Mouse (Mus musculus): ENCODE measurements around the gene Cdk4. TPM values are rescaled to one million over a fixed set of nuclear protein-coding genes. Genes with fewer than 3 reads are reported as not detected.
"Not testable (repeated sequence)": the region's sequence is repeated elsewhere in the genome, so short reads cannot be mapped to it uniquely, and the experiment has no call there.

Gene Cdk4
- total RNA-seq, 2 experiments from 2014 or later = 76.7 to 85.5 TPM

DNA sequence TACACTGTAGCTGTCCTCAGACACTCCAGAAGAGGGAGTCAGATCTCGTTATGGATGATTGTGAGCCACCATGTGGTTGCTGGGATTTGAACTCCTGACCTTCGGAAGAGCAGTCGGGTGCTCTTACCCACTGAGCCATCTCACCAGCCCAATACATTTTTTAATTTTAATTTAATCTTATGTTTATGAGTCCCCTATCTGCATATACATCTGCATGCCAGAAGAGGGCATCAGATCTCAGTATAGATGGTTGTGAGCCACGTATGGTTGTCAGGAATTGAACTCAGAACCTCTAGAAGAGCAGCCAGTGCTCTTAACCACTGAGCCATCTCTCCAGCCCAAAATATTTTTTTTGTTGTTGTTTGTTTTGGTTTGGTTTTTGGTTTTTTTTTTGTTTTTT, 8.9 kb downstream of the Cdk4 start:
- DNase-seq; intact Hi-C loops (cut with DNase I): not testable (repeated sequence)

DNA sequence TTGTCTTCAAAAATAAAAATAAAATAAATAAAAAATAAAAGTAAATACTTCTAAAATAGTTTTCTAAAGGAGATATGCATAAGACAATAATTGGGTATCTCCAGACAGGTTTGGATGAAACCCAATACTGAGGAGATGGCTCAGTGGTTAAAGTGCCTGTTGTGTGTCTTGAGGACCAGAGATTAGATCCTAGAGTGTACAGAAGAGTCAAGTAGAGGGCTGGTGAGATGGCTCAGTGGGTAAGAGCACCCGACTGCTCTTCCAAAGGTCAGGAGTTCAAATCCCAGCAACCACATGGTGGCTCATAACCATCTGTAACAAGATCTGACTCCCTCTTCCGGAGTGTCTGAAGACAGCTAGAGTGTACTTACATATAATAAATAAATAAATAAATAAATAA, 9.6 kb downstream of the Cdk4 start:
- DNase-seq; intact Hi-C loops (cut with DNase I): not testable (repeated sequence)

DNA sequence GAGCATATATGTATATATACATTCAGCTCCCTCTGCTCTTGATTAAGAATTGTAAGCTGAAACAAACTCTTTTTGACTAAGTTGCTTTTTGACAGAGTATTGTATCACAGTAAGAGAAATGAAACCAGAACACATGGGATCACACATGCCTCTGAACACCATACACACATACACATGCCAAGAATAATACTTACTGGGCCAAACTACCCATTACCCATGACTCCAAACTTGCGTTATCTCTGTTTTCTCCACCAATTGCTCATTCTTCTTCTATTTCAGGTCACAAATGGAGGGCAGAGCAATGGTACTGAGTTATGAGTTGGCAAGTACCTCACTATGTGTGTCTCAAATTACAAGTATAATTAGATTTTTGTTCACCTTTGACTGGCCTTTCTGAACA, 10.6 kb downstream of the Cdk4 start:
- intact Hi-C loops (cut with DNase I) = no loop called here

DNA sequence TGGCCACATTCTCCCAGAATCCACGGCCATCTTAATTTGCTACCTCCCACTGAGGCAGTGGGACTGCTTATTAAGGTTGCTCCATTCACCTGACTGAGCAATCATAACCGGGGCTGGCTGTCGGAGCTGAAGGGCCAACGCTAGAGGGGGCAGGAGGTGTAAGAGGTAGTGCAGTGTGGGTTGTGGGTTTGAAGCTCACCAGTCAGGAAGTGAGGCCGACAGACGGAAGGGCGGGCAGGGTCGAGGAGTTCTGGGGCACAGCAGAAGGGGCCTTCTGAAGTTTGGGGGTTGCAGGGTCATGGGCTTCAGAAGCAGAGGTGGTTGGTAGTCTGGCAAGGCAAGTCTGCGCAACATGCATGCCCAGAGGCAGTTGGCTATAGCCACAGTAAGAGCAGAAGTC, 11.7 kb downstream of the Cdk4 start, which contains the start of gene Agap2:
Agap2 (plus strand) TSS at position 205 of the 400 bp plus-strand sequence.
- DNase-seq = no peak
- intact Hi-C loops (cut with DNase I) = no loop called here

More for the DNA sequence above, 10.6 kb downstream of the Cdk4 start:
- no peak for DNase-seq

DNA sequence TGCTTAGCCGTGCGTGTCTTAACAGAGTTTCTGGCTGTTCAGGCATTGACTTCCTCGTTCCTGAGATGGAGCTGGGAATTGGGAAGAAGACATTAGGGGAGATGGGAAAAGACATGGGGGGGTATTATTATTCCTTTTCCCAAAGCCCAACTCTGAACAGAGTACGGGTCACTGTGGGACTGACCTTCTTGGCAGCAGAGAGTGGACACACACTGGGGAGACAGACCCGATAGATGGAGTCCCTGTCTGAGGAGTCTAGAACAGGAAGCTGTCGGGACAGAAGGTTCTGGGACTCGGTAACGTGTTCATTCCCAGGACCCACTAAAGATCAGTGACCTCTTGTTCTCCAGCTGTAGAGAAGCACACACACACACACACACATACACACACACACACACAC, 12.3 kb downstream of the Cdk4 start:
- DNase-seq = no peak
- intact Hi-C loops (cut with DNase I) = no loop called here

DNA sequence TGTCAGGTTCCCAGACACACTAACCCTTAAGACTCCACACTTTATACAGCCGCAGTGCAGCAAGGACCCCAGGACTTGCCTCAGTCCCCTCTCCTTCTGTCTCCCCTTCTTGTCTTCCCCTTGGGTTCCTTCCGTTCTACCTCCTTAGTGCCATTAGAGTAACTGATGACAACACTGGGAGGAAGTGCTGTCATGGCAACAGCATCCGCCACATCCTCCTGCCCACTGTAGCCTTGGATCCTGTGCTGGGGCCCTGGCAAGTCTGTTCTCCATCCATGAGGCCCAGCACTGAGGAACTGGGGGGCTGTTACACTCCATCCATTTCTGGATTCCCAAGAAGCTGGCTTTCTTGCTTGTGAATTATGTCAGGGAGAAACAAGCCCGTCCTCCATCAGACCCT, 12.7 kb downstream of the Cdk4 start:
- intact Hi-C loops (cut with DNase I) = no loop called here
- DNase-seq = no peak

DNA sequence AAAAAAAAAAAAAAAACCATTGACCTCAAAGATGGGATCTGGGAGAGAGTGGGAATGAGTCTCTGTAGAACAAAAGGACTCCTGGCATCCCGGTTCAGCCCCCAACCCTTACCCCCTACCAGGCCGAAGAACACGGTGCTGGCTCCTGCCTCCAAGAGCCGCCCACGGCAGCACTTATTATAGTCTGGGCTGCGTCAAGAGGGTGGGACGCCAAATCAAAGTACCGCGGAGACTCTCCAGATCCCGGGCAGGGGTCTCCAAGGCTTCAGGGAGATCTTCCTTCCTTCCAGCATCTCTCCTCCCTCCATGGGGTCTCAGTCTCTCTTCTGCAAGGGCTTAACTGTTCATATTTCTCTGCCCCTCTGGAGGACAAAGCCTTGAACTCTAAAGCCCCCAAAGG, 14.2 kb downstream of the Cdk4 start:
- DNase-seq = no peak
- intact Hi-C loops (cut with DNase I) = no loop called here

DNA sequence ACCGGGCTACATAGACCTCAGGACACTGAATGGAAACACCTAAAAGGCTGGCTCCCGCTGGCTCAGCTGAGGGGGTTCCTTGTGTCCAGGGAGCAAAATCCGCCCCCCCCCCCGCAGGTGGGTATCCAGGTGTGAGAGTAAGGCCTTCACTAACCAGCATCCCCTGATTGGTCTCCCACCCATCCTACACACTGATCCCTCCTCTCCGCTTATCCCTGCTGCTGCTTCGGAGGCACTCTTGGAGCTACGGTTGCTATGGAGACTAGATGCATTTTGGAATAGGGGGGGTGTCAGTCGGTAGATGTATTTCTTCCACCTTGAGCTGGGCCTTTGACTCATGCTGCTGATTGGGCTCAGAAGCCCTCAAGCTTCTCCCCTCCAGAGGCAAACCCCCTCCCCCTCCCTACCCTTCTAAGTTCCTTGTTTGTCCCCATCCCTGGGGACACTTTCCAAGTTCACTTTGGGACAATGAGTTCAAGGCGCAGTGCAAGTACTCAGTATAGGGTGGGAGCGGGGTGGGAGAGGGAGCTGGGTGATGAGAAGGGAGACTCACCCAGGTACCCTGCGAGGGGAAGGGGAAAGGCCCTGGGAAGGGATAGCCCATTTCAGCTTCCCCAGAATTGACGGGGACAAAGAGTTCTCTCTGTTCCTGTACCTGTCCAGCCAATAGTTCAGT, 14.8 kb downstream of the Cdk4 start:
- intact Hi-C loops (cut with DNase I) = no loop called here
- no peak for DNase-seq

DNA sequence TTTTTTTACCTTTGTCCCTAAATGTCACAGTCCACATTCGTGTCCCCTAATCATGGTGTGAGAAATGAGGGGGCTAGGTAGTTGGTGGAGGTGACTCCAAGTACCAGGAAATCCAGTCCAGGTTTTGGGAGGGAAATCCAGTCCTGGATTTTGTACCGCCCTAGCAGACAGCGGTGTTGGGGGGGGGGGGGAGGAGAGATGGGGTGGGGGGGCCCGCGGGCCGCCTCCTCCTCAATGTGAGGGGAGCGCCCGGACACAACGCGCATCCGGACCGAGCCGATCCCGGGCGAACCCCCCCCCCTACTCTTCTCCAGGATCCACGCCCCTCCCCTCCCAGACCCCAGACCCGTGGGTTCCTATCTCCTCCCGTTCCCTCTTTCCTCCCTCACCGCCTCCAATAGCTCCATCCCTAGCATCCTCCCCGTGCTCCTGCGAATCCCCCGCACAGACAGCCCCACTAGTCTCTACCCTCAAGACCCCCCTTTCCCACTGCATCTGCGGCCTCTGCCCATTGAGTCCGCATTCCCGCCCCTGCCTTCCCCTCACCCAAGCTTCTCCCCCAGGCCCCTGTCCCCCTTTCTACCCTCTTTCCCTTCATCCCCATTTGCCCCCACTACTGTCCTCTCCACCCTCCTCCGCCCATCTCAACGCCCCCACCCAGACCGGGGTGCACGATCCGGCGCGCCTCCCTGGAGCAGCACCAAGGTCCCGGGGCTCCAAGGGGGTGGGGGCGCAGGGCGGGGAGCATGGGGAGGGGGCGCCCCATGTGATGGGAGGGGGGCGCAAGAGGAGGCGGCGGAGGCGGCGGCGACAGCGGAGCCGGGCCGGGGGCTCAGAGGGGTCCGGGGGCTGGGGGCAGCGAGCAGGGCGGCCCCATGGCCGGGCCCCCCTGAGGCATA, 15.6 kb downstream of the Cdk4 start:
- DNase-seq = peak in 1 of 2 experiments; percentile 62
- intact Hi-C loops (cut with DNase I) = no loop called here

DNA sequence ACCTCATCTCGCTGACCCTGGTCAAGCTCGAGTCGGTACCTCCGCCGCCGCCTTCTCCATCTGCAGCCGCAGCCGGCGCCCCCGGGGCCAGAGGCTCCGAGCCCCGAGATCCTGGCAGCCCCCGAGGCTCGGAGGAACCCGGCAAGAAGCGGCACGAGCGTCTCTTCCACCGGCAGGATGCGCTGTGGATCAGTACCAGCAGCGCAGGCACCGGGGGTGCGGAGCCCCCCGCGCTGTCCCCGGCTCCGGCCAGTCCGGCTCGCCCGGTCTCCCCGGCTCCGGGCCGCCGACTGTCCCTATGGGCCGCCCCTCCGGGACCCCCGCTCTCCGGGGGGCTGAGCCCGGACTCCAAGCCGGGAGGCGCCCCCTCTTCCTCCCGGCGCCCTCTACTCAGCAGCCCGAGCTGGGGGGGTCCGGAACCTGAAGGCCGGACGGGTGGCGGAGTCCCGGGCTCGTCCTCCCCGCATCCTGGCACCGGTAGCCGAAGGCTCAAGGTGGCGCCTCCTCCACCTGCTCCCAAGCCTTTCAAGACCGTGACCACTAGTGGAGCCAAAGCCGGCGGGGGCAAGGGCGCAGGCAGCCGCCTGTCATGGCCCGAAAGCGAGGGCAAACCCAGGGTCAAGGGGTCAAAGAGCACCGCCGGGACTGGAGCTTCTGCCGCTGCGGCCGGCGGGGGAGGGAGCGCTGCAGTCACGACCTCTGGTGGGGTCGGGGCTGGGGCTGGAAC, 16.5 kb downstream of the Cdk4 start:
- no peak for DNase-seq
- intact Hi-C loops (cut with DNase I) = no loop called here

DNA sequence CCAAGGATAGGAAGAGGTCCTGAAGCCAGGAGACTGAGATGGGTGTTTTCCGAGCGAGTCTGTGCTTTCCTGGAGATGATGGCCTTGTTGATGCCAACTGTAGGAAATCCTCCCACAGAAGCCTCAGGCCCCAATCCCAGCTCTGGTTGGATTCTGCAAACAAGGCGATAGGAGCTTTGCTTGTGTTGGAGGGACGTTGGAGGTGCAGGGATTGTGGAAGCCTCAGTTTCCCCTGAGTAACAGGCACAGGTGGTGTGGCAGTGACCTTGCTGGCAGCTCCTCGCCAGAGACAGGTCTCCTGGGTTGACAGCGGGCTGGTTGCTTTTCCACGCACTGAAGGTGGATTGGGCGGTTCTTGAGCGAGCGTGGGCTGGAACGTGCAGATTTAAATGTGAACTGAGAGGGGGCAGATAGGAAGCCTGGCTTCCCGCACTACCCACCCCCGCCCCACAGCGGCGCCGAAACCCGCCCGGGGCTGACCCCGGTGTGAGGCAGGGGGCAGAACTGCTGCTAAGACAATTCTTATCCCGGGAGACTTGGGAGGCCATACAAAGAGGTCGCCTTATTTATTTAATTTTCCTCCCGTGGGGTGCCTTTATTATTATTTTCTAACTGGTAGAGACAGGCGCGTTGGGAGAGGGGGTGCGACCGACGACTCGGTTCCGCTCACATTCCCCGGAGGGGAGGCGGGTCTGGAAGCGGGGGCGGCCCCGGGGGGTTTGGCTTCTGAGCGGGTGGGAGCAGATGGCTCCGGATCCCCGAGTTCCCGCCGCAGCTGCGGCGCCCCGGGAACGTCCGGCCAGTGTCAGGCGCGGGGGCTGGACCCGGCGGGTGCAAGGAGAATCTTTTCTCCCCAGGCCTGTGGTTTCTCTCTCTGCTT, 17.8 kb downstream of the Cdk4 start:
- DNase-seq = no peak

DNA sequence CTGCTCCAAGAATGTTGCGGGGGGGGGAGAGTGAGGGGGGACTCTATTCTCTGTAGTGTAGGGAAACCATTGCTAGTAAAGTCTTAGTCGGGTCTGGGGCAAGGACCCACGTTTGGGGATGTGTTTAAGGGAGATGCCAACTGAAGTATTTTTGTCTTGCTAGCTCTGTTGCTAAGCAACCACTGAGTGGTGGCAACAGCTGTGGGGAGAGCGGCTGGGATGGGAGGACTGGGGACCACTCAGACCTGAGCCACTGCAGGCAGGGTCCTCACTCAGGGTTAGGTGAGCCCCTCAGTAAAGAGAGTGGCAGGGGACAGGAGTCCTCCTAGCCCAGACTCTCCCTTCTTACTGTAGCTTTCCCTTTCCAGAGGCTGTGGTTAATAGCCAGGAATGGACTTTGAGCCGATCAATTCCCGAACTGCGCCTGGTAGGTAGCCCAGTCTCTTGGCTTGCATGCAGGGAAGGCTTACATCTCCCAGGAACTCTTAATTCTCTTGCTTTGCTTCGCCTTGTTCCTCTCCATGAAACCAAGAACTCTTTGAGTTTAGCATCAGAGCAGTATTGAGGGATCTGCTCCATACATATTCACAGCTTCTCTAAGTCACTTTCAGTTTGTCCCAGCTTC, 18.8 kb downstream of the Cdk4 start:
- no peak for DNase-seq
- intact Hi-C loops (cut with DNase I) = no loop called here

More for the DNA sequence above, 17.8 kb downstream of the Cdk4 start:
- intact Hi-C loops (cut with DNase I) = no loop called here

DNA sequence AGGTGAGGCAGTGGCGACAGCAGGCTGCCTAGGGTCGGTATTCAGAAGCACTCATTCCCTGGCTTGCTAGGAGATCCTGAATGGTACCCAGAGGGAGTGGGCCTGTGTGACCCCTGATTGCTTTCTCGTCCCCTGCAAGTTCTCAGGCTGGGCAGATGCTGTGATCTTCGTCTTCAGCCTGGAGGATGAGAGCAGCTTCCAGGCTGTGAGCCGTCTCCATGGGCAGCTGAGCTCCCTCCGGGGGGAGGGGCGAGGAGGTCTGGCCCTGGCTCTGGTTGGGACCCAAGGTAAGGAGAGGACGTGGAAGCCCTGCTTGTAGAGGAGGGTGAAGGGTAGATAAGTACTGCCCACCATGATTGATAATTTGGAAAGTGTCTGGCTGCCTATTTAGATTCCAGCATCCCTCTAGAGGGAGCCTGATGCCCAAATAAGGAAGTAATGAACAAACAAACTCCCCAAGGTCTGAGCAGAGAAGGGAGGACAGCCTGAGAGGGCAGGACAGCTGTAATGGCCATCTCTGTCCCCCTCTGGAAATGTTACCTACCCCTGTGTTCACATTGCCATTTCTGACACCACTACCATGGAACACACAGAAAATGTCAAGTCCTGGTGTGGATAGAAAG, 20.1 kb downstream of the Cdk4 start:
- intact Hi-C loops (cut with DNase I) = no loop called here
- DNase-seq = no peak

DNA sequence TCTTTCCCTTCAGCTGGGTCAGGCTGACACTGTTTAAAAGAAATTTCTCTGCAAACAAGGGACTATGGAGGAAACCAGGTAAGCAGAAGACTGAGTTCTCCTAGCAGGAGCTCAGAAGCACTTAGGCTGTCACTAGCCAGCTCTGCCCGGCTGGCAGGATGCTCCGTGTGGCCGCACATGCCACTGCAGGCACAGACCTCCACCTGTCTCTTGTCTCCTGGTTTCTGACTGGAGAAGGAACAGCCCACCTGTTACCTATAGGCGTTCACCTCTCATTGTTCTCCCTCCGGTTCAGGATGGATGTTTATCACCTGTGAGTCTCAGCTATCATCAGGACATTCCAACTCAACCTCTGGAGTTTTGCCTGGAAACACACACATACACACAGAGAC, 20.6 kb downstream of the Cdk4 start:
- intact Hi-C loops (cut with DNase I) = no loop called here
- DNase-seq = no peak

DNA sequence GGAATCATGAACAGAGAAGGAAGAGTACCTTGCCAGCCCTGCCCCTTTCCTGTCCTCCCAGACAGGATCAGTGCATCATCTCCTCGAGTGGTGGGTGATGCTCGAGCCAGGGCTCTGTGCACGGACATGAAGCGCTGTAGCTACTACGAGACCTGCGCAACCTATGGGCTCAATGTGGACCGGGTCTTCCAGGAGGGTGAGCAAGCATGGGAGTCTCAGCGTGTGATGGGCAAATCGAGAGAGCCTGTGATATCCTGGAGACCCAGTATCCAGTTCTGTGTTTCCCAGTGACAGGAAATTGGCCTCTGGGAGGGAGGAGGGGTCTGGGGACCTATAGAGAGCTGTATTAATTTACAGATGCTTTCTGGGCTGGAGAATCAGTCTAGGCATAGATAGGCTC, 21.7 kb downstream of the Cdk4 start:
- DNase-seq = no peak
- intact Hi-C loops (cut with DNase I) = no loop called here

DNA sequence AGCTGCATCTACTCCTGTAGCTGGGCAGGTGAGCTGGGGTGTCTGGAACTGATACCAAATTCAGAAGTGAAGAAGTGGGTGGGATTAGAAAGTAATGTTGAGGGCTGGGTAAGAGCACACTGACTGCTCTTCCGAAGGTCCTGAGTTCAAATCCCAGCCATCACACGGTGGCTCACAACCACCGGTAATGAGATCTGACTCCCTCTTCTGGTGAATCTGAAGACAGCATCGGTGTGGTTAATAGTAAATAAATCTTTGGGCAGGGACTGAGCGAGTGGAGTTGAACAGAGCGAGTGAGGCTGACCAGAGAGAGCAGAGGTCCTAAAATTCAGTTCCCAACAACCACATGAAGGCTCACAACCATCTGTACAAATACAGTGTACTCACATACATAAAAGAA, 22.3 kb downstream of the Cdk4 start:
- intact Hi-C loops (cut with DNase I) = no loop called here
- no peak for DNase-seq

DNA sequence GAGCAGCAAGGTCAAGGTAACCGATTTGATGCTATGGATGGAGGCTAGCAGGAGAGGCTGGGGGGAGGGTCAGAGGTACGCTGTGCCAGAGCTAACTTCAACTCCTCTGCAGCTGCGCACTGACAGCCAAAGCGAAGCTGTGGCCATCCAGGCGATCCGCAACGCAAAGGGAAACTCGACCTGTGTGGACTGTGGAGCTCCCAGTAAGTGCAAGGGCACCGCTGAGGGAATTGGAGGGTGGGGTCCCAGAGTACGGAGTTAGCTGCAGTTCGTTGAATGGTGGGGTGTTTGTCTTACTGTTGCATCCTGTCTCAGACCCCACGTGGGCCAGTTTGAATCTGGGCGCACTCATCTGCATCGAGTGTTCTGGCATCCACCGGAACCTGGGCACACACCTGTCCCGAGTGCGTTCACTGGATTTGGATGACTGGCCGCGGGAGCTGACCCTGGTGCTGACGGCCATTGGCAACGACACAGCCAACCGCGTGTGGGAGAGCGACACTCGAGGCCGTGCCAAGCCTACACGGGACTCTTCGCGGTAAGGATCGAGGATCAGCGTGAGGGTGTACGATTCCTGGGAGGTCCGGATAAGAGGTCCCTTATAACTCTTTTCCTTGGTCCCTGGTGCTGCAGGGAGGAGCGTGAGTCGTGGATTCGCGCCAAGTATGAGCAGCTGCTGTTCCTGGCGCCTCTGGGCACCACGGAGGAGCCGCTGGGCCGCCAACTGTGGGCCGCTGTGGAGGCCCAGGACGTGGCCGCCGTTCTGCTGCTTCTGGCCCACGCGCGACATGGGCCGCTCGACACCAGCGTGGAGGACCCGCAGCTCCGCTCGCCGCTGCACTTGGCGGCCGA, 27.5 kb downstream of the Cdk4 start:
- intact Hi-C loops (cut with DNase I) = no loop called here
- DNase-seq = peak in 1 of 2 experiments; percentile 54

Data from heart, postnatal 36 days (tissue).